Mouse (Mus musculus): ENCODE data around the gene Tdrd12. TPM values are rescaled to one million over a fixed set of nuclear protein-coding genes. Genes with fewer than 3 reads are reported as not detected.

Tdrd12 gene
- polyA plus RNA-seq, 1 experiment, result not detected

DNA sequence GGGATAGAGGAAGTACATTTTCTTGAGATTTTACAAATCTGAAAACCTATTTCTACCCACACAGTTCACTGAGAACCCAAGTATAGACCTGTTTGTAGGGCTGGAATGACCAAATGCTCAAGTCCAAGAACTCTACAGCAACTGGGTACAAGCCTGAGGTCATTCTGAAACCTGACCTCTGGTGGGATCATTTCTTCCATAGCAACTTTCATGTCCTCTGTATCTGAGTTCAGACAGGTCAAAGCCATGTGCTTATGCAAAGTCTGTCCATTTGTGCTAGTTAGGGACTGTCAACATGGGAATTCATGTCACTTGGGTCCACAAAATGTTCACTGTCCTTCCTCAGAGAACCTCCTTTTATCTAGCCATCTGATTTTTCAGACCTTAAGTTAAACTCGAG, 46.5 kb downstream of the Tdrd12 start:
- Histone ChIP-seq H3K4me1 (ENCODE audit: control insufficient read depth, insufficient read depth, low read length) (no peaks in the 10 kb centered on the region), H3K27ac (ENCODE audit: insufficient read depth, low read depth, low read length) (no peak overlapping the region), H3K4me3 (ENCODE audit: insufficient read depth, low read length) (no peak overlapping the region)
- TF ChIP-seq CTCF (IDR thresholded peaks at IDR 0.05; ENCODE audit: low read depth, low read length), result no peak

DNA sequence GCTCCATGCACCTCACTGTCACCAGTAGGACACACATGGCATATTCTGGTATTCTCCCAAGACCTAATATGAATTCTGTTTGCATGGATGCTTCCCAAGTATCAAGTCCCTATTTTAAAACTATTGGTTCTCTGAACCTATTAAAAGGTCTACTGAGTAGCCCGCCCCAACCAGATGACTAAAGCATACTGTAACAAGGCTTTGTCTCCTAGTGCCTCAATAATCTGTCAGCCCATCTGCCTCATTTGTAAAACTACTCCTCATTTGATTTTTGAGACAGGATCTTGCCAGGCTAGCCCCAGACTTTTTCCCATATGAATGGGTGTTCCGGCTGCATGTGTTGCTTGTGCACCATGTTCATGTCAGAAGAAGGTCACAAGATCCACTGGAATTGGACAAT, 47.4 kb downstream of the Tdrd12 start:
- Histone ChIP-seq H3K27ac (ENCODE audit: insufficient read depth, low read depth, low read length) (no peak overlapping the region), H3K4me3 (ENCODE audit: insufficient read depth, low read length) (no peak overlapping the region), H3K4me1 (ENCODE audit: control insufficient read depth, insufficient read depth, low read length) (no peaks in the 10 kb centered on the region)
- TF ChIP-seq POLR2A (IDR thresholded peaks at IDR 0.05; ENCODE audit: borderline replicate concordance, low read depth, low read length), result no peak
- no peak for TF ChIP-seq CTCF (IDR thresholded peaks at IDR 0.05; ENCODE audit: low read depth, low read length)

DNA sequence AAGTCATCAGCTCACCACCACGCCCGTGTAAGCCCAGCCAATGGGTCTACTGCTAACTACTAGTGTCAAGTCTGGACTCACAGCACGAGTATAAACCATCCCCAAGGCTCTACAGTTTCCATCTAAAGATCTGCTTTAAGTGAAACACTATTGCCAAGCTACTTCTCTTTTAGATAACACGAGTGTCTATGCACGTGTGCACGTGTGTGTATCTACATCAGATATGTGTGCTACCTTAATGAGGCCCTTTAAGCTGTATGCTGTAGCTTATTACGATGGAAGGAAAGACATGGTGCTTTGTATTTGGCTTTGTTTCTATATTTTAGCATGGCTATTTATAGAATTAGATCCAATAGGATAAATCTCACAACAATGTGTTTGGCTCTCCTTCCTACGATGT, 51.0 kb downstream of the Tdrd12 start:
- no peaks in the 10 kb centered on the region for H3K4me1 ChIP-seq (ENCODE audit: control insufficient read depth, insufficient read depth, low read length)
- TF ChIP-seq POLR2A (IDR thresholded peaks at IDR 0.05; ENCODE audit: borderline replicate concordance, low read depth, low read length) (no peak), CTCF (IDR thresholded peaks at IDR 0.05; ENCODE audit: low read depth, low read length) (no peak)
- H3K4me3 ChIP-seq (ENCODE audit: insufficient read depth, low read length), result no peak overlapping the region
- H3K27ac ChIP-seq (ENCODE audit: insufficient read depth, low read depth, low read length), result no peak overlapping the region

DNA sequence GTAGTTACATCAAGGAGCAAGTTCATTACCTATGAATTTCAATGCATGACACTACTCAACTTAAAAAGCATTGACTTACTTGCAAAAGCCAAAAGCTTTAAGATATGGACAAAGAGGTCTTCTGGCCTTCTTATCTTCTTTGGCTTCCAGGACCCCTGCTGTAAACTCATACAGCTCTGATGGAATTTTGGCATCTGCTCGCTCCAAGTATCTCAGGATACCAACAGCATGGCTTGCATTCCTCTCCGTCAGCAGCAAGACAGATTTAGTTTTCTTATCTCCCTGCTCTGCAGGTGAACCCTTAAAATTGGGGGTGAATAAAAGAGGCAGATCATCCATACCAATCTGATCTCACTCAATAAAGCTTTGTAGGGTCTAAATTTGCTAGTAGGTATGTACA, 52.4 kb downstream of the Tdrd12 start:
- Histone ChIP-seq H3K4me3 (ENCODE audit: insufficient read depth, low read length) (no peak overlapping the region), H3K27ac (ENCODE audit: insufficient read depth, low read depth, low read length) (no peak overlapping the region), H3K4me1 (ENCODE audit: control insufficient read depth, insufficient read depth, low read length) (no peaks in the 10 kb centered on the region)
- no peak for TF ChIP-seq CTCF (IDR thresholded peaks at IDR 0.05; ENCODE audit: low read depth, low read length)
- no peak for TF ChIP-seq POLR2A (IDR thresholded peaks at IDR 0.05; ENCODE audit: borderline replicate concordance, low read depth, low read length)

DNA sequence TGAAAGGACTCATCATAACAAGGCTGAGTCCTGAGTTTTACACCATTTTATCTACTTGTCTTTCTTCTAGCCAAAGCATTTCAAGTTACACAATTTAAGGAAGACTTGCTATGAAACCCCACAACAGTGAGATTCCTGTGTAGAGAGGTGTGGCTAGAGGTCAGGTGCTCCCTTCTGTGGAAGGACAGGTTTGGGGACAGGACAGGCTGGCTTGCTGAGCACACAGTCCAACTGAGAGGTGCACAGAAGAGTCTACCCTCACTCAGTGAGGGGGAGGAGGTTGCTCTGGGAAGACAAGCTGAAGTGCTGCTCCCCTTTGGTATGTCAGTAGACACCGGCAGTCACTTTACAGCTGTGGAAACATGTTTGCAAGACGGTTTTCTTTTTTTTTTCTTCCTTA, 61.1 kb downstream of the Tdrd12 start:
- TF ChIP-seq POLR2A (IDR thresholded peaks at IDR 0.05; ENCODE audit: borderline replicate concordance, low read depth, low read length) (no peak), CTCF (IDR thresholded peaks at IDR 0.05; ENCODE audit: low read depth, low read length) (no peak)
- H3K4me1 ChIP-seq (ENCODE audit: control insufficient read depth, insufficient read depth, low read length), result no peaks in the 10 kb centered on the region
- H3K27ac ChIP-seq (ENCODE audit: insufficient read depth, low read depth, low read length), result no peak overlapping the region
- no peak overlapping the region for H3K4me3 ChIP-seq (ENCODE audit: insufficient read depth, low read length)

DNA sequence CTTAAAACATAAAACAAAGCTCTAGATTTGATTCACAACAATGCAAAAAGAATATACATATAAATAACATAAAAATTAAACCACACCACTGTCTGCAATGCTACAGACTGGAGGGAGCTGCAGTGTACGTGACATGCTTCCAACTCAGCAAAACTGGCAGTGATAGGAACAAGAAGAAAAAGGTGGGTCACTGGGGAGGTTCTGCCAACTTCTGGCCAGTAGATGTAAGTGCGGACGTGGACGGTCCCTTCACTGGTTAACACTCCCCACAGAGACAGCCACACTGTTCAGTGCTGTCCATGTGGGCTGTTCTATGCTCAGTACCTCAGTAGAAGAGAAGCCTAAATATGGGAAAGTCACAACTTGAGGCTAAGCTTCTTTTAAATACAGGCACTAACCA, 66.8 kb downstream of the Tdrd12 start:
- TF ChIP-seq CTCF (IDR thresholded peaks at IDR 0.05; ENCODE audit: low read depth, low read length) (no peak), POLR2A (IDR thresholded peaks at IDR 0.05; ENCODE audit: borderline replicate concordance, low read depth, low read length) (no peak)
- Histone ChIP-seq H3K27ac (ENCODE audit: insufficient read depth, low read depth, low read length) (no peak overlapping the region), H3K4me1 (ENCODE audit: control insufficient read depth, insufficient read depth, low read length) (no peaks in the 10 kb centered on the region), H3K4me3 (ENCODE audit: insufficient read depth, low read length) (no peak overlapping the region)

DNA sequence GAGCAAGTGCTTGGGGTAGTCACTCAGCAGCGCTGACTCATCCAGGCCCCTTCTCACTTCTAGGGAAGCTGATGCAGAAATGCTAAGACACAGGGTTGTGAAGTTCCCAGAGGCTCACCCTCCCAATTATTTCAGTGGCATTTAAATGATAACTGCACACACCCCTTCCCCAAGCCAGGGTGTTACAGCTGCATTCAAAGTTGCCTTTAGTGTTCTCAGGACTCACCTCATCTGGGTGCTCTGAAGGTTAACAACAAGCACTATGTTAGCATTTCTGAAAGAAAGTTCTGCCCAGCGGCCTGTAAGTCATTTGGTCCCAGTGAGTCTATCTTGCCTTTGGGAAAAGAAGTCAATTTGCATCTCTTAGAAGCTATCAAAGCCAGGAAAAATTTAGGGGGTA, 69.7 kb downstream of the Tdrd12 start:
- no peak for TF ChIP-seq POLR2A (IDR thresholded peaks at IDR 0.05; ENCODE audit: borderline replicate concordance, low read depth, low read length)
- no peak overlapping the region for H3K27ac ChIP-seq (ENCODE audit: insufficient read depth, low read depth, low read length)
- no peaks in the 10 kb centered on the region for H3K4me1 ChIP-seq (ENCODE audit: control insufficient read depth, insufficient read depth, low read length)
- H3K4me3 ChIP-seq (ENCODE audit: insufficient read depth, low read length), result no peak overlapping the region

DNA sequence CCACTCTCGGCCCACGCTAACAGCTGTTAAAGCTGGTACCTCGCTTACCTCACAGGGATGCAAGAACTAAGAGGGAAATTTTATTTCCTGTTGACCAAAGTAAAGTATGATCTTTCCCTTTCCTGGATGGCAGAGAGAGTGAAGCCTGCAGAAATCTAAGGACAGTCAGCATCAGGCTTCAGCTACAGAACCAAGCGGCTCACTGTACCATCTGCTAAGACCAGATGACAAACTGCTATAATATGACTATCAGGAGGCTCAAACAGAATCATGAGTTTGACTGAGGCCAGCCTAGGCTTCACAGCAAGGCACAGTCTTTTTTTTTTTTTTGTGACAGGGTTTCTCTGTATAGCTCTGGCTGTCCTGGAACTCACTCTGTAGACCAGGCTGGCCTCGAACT, 72.5 kb downstream of the Tdrd12 start:
- H3K4me1 ChIP-seq (ENCODE audit: control insufficient read depth, insufficient read depth, low read length), result no peaks in the 10 kb centered on the region
- TF ChIP-seq POLR2A (IDR thresholded peaks at IDR 0.05; ENCODE audit: borderline replicate concordance, low read depth, low read length) (no peak), CTCF (IDR thresholded peaks at IDR 0.05; ENCODE audit: low read depth, low read length) (no peak)
- no peak overlapping the region for H3K4me3 ChIP-seq (ENCODE audit: insufficient read depth, low read length)
- H3K27ac ChIP-seq (ENCODE audit: insufficient read depth, low read depth, low read length), result no peak overlapping the region

DNA sequence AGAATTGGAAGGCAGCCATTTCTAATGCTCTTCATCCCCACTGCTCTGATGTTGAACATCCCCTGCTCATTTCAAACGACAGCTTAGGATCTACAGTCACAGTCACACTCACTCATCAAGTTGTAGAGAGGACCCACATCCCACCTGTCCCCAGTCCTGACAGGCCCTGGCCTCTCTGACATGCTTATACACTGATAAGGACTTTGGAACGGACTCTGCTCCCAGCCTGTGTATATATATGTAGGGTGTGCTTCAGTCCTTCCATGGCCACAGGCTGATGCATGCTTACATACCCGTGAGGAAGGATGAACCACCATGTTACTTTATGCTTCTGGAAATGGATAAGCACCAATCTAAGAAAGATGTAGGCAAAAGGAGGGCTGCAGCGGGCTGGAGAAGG, 76.6 kb downstream of the Tdrd12 start:
- no peaks in the 10 kb centered on the region for H3K4me1 ChIP-seq (ENCODE audit: control insufficient read depth, insufficient read depth, low read length)
- TF ChIP-seq POLR2A (IDR thresholded peaks at IDR 0.05; ENCODE audit: borderline replicate concordance, low read depth, low read length), result no peak
- no peak for TF ChIP-seq CTCF (IDR thresholded peaks at IDR 0.05; ENCODE audit: low read depth, low read length)
- H3K27ac ChIP-seq (ENCODE audit: insufficient read depth, low read depth, low read length), result no peak overlapping the region
- H3K4me3 ChIP-seq (ENCODE audit: insufficient read depth, low read length), result no peak overlapping the region

DNA sequence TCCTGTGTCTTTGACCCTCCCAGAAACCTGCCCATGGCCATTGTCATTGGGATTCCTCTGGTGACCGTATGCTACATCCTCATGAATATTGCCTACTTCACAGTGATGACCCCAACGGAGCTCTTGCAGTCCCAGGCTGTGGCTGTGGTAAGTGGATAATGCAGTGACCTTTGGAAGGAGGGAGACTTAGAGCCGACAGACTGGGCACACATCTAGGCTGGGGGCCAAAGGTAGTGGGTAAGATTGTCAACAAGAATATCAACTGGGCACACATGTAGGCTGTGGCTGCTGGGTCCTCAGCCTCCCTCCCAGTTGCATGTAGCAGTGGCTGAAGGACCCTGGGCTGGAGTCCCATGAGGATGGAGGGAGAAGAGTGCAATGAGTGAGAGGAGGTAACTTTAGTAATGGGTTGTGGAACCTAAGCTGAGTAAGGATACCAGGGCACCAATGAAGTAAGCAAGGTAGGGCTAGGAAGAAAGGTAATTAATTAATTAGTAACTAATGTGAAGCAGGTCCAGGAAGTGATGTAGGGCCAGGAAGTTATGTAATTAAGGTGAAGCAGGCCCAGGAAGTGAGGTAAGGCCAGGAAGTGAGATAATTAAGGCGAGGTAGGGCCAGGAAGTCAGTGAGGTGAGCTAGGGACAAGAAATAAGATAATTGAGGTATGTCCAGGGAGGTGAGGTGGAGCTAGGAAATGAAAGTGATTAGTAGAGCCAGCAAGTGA, 81.3 kb downstream of the Tdrd12 start:
- TF ChIP-seq POLR2A (IDR thresholded peaks at IDR 0.05; ENCODE audit: borderline replicate concordance, low read depth, low read length), result no peak
- no peak for TF ChIP-seq CTCF (IDR thresholded peaks at IDR 0.05; ENCODE audit: low read depth, low read length)
- no peak overlapping the region for H3K27ac ChIP-seq (ENCODE audit: insufficient read depth, low read depth, low read length)
- no peak overlapping the region for H3K4me3 ChIP-seq (ENCODE audit: insufficient read depth, low read length)
- no peaks in the 10 kb centered on the region for H3K4me1 ChIP-seq (ENCODE audit: control insufficient read depth, insufficient read depth, low read length)

DNA sequence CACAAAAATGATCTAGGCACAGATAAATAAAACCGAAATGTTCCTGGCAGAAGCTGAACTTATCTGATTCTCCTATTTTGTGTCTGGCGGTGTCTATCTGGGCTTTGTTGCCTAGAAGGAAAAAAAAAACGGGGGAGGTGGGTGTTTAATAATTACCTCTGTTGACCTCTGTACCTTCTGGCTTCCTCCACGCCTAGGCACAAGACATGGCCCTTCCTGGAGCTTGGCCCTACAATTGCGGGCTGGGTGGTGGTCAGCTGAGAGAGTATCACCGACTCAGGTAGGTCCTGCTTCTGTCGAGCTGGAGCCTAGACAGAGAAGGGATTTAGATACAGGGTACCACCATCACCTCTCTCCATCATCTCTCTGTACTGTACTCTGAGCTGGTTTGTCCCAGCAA, 88.7 kb downstream of the Tdrd12 start:
- Histone ChIP-seq H3K4me1 (ENCODE audit: control insufficient read depth, insufficient read depth, low read length) (no peaks in the 10 kb centered on the region), H3K4me3 (ENCODE audit: insufficient read depth, low read length) (no peak overlapping the region), H3K27ac (ENCODE audit: insufficient read depth, low read depth, low read length) (no peak overlapping the region)
- TF ChIP-seq POLR2A (IDR thresholded peaks at IDR 0.05; ENCODE audit: borderline replicate concordance, low read depth, low read length), result no peak
- TF ChIP-seq CTCF (IDR thresholded peaks at IDR 0.05; ENCODE audit: low read depth, low read length), result no peak

Measured in bone marrow macrophage, adult 2 months (primary cell).